Mouse (Mus musculus) Patski (cell line): ENCODE measurements around the gene Tarm1. TPM values are rescaled to one million over a fixed set of nuclear protein-coding genes. Genes with fewer than 3 reads are reported as not detected.

Experiments
- ATAC-seq: fragments of 100-300 bp; one replicate; pipeline ENCODE4 v1.8.0; 2021
- CTCF ChIA-PET: fragments of 350-600 bp; sonication (Branson Sonifier 250); formaldehyde crosslinking; loops from one replicate; lab custom pipeline; 2022; ENCODE audit warnings: inconsistent platforms; lab: Charles Lee
- POLR2A ChIA-PET: fragments of 350-600 bp; sonication (Branson Sonifier 250); formaldehyde crosslinking; loops from one replicate; lab custom pipeline; 2022; ENCODE audit warnings: antibody characterized with exemption, inconsistent platforms; lab: Charles Lee
- DNase-seq: peaks from one replicate; pipeline ENCODE4 v3.0.0-alpha.2; 2011; ENCODE audit warnings: low read depth, low spot score
- H3K27me3 ChIP-seq: fragments of 371-371 bp; one replicate; pipeline ENCODE4 v1.5.1; 2021
- CTCF ChIP-seq: fragments of 100-300 bp; IDR thresholded peaks from one replicate; pipeline ENCODE4 v1.5.1; 2021
- in situ Hi-C: fragments of 300-500 bp; cut with MboI; formaldehyde crosslinking; loops from 3 replicates; pipeline ENCODE4 v1.11.1; 2018; ENCODE audit warnings: low pct_unique_long_range_greater_than_20kb, mixed read lengths
- polyA plus RNA-seq: library from polyadenylated mRNA; unstranded; gene quantifications from one replicate; pipeline ENCODE4 v1.2.3, GENCODE M21; 2021

Tarm1 gene
- polyA plus RNA-seq, 1 experiment from 2014 or later = not detected

DNA sequence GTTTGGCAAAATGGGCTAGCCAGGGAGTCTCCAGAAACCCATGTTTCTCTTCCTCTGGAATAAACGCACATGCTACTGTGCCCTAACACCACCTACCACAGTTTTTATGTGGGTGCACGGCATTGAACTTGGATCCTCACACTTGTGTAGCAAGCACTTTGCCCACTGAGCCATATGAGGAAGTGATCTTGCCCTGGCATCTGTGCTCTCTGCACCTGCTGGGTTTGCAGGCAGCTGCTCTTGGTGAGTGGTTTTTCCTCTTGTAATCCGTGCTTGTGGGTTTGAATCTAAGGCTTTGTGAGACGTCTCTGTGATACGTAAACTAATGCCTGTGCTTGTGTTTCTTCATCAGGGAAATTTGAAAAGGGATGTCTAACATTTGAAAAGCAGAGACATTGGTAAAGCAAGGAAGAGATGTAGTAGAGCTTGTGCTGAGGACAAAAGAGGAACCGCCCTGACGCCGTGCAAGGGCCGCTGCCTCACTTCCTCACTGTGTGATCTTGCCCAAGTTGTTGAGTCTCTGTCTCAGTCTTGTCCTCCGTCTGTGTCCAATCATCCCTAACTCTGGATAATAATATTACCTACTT is 59.9 kb downstream of the Tarm1 start:
- DNase-seq (no peak), ATAC-seq (no peak)
- in situ Hi-C loops = no loop called here
- ChIA-PET POLR2A (no interaction called here), CTCF (no interaction called here)
- no peaks in the 10 kb centered on the region for H3K27me3 ChIP-seq
- no peak for TF ChIP-seq CTCF

DNA sequence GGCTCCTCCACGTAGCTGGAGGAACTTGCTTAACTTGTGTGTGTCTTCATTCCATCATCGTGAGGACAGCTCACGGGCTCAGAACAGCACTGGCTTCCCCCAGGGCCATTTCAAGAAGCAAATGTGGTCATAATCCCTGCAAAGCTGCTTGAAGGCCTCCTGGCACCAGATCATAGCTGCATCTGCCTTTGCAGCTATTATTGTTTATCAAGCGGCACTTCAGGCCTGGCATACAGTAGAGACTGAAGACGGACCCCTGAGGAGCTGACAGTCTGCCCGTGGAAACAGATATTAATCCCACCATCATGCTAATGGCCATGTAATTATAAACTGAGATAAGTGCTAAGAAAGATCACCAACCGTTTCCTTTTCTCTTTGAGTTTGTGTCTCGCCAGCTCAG is 61.9 kb downstream of the Tarm1 start:
- no peaks in the 10 kb centered on the region for H3K27me3 ChIP-seq
- TF ChIP-seq CTCF = no peak
- ChIA-PET POLR2A (no interaction called here), CTCF (interaction anchor here (0.7 kb wide), 1 partner anchor 33 kb away, joined by 3 read pairs; no protein-coding TSS in a partner anchor)
- ATAC-seq (no peak), DNase-seq (no peak)
- in situ Hi-C loops = no loop called here

DNA sequence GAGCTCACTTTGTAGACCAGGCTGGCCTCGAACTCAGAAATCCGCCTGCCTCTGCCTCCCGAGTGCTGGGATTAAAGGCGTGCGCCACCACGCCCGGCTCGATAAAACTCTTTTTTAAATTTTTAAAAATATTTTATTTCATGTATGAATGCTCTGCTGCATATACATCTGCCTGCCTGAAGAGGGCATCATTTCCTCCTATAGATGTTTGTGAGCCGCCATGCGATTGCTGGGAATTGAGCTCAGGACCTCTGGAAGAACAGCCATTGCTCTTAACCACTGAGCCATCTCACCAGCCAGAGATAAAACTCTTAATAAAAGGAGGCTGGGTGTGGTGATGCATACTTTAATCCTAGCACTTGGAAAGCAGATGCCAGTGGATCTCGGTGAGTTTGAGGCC is 62.4 kb downstream of the Tarm1 start:
- TF ChIP-seq CTCF = no peak
- in situ Hi-C loops = no loop called here
- DNase-seq (no peak), ATAC-seq (no peak)
- POLR2A ChIA-PET = no interaction called here
- H3K27me3 ChIP-seq = no peaks in the 10 kb centered on the region
- CTCF ChIA-PET = interaction anchor here (0.7 kb wide), 1 partner anchor 33 kb away, joined by 3 read pairs; no protein-coding TSS in a partner anchor

DNA sequence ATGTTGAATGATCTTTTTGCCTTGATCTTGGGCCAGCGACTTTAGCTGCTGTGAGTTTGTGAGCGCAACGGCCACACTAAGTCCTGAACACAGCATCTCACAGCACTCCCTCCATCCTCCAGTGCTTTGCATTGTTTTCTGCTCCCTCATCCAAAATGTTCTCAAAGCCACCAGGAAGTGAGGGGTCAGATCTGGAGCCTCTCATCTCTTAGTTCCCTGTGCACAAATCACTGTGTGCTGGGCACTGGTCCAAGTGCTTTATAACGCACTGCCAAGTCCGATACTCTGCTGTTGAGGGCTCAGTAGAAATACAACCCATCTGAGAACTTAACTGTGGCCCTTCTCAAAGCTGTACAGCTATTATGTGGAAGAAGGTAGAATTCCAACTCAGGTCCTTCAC is 64.5 kb downstream of the Tarm1 start:
- no peaks in the 10 kb centered on the region for H3K27me3 ChIP-seq
- DNase-seq = no peak
- POLR2A ChIA-PET = no interaction called here
- CTCF ChIA-PET = interaction anchor here (1.3 kb wide), 1 partner anchor 10 kb away, joined by 4 read pairs; no protein-coding TSS in a partner anchor
- TF ChIP-seq CTCF = no peak
- in situ Hi-C loops = no loop called here
- no peak for ATAC-seq

Other genes with a start within 250 kb of the Tarm1 start
- 76.4 TPM for gene Myadm, start 213.5 kb downstream of the Tarm1 start, polyA plus RNA-seq
- gene Prkcg, start 213.4 kb downstream of the Tarm1 start, polyA plus RNA-seq = 4.7 TPM
- gene Cacng7, start 169.7 kb downstream of the Tarm1 start, polyA plus RNA-seq = 5.2 TPM
- 1.7 TPM for gene Cacng8, start 111.9 kb downstream of the Tarm1 start, polyA plus RNA-seq
- not detected for gene Cacng6, start 78.4 kb downstream of the Tarm1 start, polyA plus RNA-seq
- gene Oscar, start 113.5 kb upstream of the Tarm1 start, polyA plus RNA-seq = 0.09 TPM
- 328 TPM for gene Ndufa3, start 114.7 kb upstream of the Tarm1 start, polyA plus RNA-seq
- 27.1 TPM for gene Tfpt, start 127.3 kb upstream of the Tarm1 start, polyA plus RNA-seq
- 58.0 TPM for gene Prpf31, start 127.4 kb upstream of the Tarm1 start, polyA plus RNA-seq
- gene Cnot3, start 142.6 kb upstream of the Tarm1 start, polyA plus RNA-seq = 56.5 TPM
- 18.5 TPM for gene Leng1, start 163.2 kb upstream of the Tarm1 start, polyA plus RNA-seq
- gene Tmc4, start 174.9 kb upstream of the Tarm1 start, polyA plus RNA-seq = 2.4 TPM
- gene Tsen34, start 190.2 kb upstream of the Tarm1 start, polyA plus RNA-seq = 205 TPM
- 118 TPM for gene Mboat7, start 190.9 kb upstream of the Tarm1 start, polyA plus RNA-seq
- gene Rps9, start 201.4 kb upstream of the Tarm1 start, polyA plus RNA-seq = 1,336 TPM
- gene Pirb, start 217.8 kb upstream of the Tarm1 start, polyA plus RNA-seq = 0.03 TPM